Mouse (Mus musculus) adrenal gland, postnatal 36 days (tissue): ENCODE results near the gene Trak1. TPM values are rescaled to one million over a fixed set of nuclear protein-coding genes. Genes with fewer than 3 reads are reported as not detected.

Experiments
- DNase-seq, 2 experiments: peaks; one replicate each; pipeline ENCODE4 v3.0.0; 2021; ENCODE audit warnings: mixed read lengths in 1 of 2
- total RNA-seq, 2 experiments: library from RNA; stranded (reverse); gene quantifications; 2 replicates each; pipeline ENCODE4 v1.2.3; 2021

The Trak1 gene
- total RNA-seq, 2 experiments from 2014 or later: 68.0 to 75.3 TPM

- DNase-seq: peak; percentile 56 to 67
Measured at GRCm38 (mm10) chr9:121395812-121396211, 98.5 kb downstream of the Trak1 start.

- DNase-seq: no peak
Measured at GRCm38 (mm10) chr9:121398100-121398760, 100.9 kb downstream of the Trak1 start.

- DNase-seq: no peak
Measured at GRCm38 (mm10) chr9:121398761-121399160, 101.5 kb downstream of the Trak1 start.

- no peak for DNase-seq
Measured at GRCm38 (mm10) chr9:121400608-121401007, 103.3 kb downstream of the Trak1 start.

GRCm38 (mm10) chr9:121403157-121403671, 105.9 kb downstream of the Trak1 start:
- DNase-seq: peak; percentile 70 to 74

GRCm38 (mm10) chr9:121403699-121404098, 106.4 kb downstream of the Trak1 start:
- no peak for DNase-seq

GRCm38 (mm10) chr9:121405088-121405681, 107.9 kb downstream of the Trak1 start:
- peak in 1 of 2 experiments; percentile 33 for DNase-seq

- DNase-seq: no peak
Measured at GRCm38 (mm10) chr9:121405792-121406191, 108.5 kb downstream of the Trak1 start.

- DNase-seq: no peak
Measured at GRCm38 (mm10) chr9:121414237-121414636, 116.9 kb downstream of the Trak1 start.

- peak; percentile 90 to 93 for DNase-seq
Measured at GRCm38 (mm10) chr9:121415626-121416241, 118.4 kb downstream of the Trak1 start.

GRCm38 (mm10) chr9:121416460-121416859, 119.2 kb downstream of the Trak1 start:
- no peak for DNase-seq

GRCm38 (mm10) chr9:121416872-121417637, 119.8 kb downstream of the Trak1 start:
- no peak for DNase-seq

GRCm38 (mm10) chr9:121419011-121419410, 121.7 kb downstream of the Trak1 start:
- no peak for DNase-seq

- DNase-seq: no peak
Measured at GRCm38 (mm10) chr9:121419573-121419972, 122.3 kb downstream of the Trak1 start.

- DNase-seq: no peak
Measured at GRCm38 (mm10) chr9:121420817-121421216, 123.5 kb downstream of the Trak1 start.

GRCm38 (mm10) chr9:121422402-121422801, 125.1 kb downstream of the Trak1 start:
- DNase-seq: no peak

- DNase-seq: no peak
Measured at GRCm38 (mm10) chr9:121423621-121424020, 126.3 kb downstream of the Trak1 start.

- DNase-seq: no peak
Measured at GRCm38 (mm10) chr9:121424281-121425164, 127.2 kb downstream of the Trak1 start.

- no peak for DNase-seq
Measured at GRCm38 (mm10) chr9:121426451-121426850, 129.1 kb downstream of the Trak1 start.

GRCm38 (mm10) chr9:121426902-121427301, 129.6 kb downstream of the Trak1 start:
- no peak for DNase-seq

- no peak for DNase-seq
Measured at GRCm38 (mm10) chr9:121429592-121429991, 132.3 kb downstream of the Trak1 start.
